Mouse (Mus musculus): Measurements from ENCODE around the gene Sec13. TPM values are rescaled to one million over a fixed set of nuclear protein-coding genes. Genes with fewer than 3 reads are reported as not detected.

Gene Sec13
- polyA plus RNA-seq, 1 experiment from 2014 or later, result 288 TPM

- peaks cover 16% of the 10 kb centered on the region for H3K4me1 ChIP-seq
Observed at GRCm38 (mm10) chr6:113679993-113680566, 60.5 kb downstream of the Sec13 start.

DNA sequence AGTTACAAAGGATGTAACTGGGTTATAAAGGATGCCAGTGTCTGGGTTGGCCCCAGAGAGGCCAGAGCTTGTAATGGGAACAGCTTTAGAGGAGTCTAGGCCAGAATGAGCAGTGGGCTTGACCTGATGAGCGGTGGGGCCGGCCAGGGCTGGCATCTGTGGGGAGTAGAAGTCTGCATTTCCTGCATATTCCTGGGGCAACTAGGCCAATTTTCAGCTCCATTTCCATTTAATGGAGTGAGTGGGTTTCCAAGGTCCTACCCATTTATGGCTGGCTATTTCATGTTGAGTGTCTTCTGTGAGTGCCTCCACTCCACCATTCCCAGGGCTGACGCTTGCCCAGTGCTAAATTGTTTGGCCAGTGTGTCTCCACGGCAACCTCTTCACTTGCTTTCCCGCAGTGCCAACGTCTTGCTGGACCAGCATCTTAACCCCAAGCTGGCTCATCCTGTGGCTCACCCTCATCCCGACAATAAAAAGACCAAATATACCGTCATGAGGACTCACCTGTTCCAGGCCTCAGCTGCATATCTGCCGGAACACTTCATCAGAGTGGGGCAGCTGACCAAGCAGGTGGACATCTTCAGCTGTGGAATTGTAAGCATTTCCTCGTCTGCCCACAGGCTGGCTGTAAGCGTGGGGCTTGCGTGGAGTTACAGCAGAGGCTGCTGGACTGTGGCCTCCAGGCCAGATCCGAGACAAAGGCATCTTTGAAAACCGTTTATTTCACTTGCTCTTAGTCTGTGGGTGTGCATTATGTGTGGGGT, 62.1 kb downstream of the Sec13 start:
- Histone ChIP-seq H3K9me3 (no peaks in the 10 kb centered on the region), H3K36me3 (replicated peaks) (no peaks in the 10 kb centered on the region), H3K27ac (replicated peaks) (no peak overlapping the region), H3K4me1 (peaks cover 16% of the 10 kb centered on the region), H3K4me3 (no peak overlapping the region), H3K27me3 (replicated peaks; ENCODE audit: low read depth, poor library complexity, severe bottlenecking) (no peaks in the 10 kb centered on the region)
- no peak for DNase-seq (ENCODE audit: low spot score)
- 80% methylated on average over 14 of the region's 14 CpGs for WGBS

More at GRCm38 (mm10) chr6:113679993-113680566, 60.5 kb downstream of the Sec13 start:
- Histone ChIP-seq H3K9me3 (no peaks in the 10 kb centered on the region), H3K27ac (replicated peaks) (0 out of 2 replicates have a peak overlapping the region, but pooled peaks have one; percentile 35), H3K27me3 (replicated peaks; ENCODE audit: low read depth, poor library complexity, severe bottlenecking) (no peaks in the 10 kb centered on the region), H3K36me3 (replicated peaks) (no peaks in the 10 kb centered on the region), H3K4me3 (no peak overlapping the region)
- WGBS, result 70% methylated on average over 9 of the region's 9 CpGs
- DNase-seq (ENCODE audit: low spot score), result no peak

Small RNA genes lying within 50 kb of the gene (microRNA-seq; reads per million reads assigned to microRNA genes)
- gene Mir7042, result 0.91 reads per million

Other genes with a start within 250 kb of the Sec13 start
- 2.1 and 2.2 TPM in 2 replicates for gene Prrt3, start 238.8 kb downstream of the Sec13 start, polyA plus RNA-seq (2016; fragmentation: Nextera tagmentation; extraction: Ambion mirVana)
- gene Emc3, start 209.1 kb downstream of the Sec13 start, polyA plus RNA-seq (2016; fragmentation: Nextera tagmentation; extraction: Ambion mirVana), result 67.0 and 74.3 TPM in 2 replicates
- 19.7 and 21.4 TPM in 2 replicates for gene Fancd2, start 209.1 kb downstream of the Sec13 start, polyA plus RNA-seq (2016; fragmentation: Nextera tagmentation; extraction: Ambion mirVana)
- gene Fancd2os, start 140.0 kb downstream of the Sec13 start, polyA plus RNA-seq (2016; fragmentation: Nextera tagmentation; extraction: Ambion mirVana), result 0.22 TPM in 1 of 2 replicates, not detected in the other
- gene Brk1, start 136.0 kb downstream of the Sec13 start, polyA plus RNA-seq (2016; fragmentation: Nextera tagmentation; extraction: Ambion mirVana), result 200 and 208 TPM in 2 replicates
- gene Vhl, start 116.8 kb downstream of the Sec13 start, polyA plus RNA-seq (2016; fragmentation: Nextera tagmentation; extraction: Ambion mirVana), result 41.9 and 44.8 TPM in 2 replicates
- 3.8 and 4.5 TPM in 2 replicates for gene Irak2, start 102.3 kb downstream of the Sec13 start, polyA plus RNA-seq (2016; fragmentation: Nextera tagmentation; extraction: Ambion mirVana)
- 0.68 and 0.72 TPM in 2 replicates for gene Tatdn2, start 43.7 kb downstream of the Sec13 start, polyA plus RNA-seq (2016; fragmentation: Nextera tagmentation; extraction: Ambion mirVana)
- not detected in 2 replicates for gene Ghrl, start 20.9 kb downstream of the Sec13 start, polyA plus RNA-seq (2016; fragmentation: Nextera tagmentation; extraction: Ambion mirVana)